Mouse (Mus musculus) small intestine, adult 2 months (tissue): ENCODE results near the gene Ap3m1. TPM values are rescaled to one million over a fixed set of nuclear protein-coding genes. Genes with fewer than 3 reads are reported as not detected.
A peak's percentile ranks its signal among the peaks of the same experiment; 100 is the strongest.
"Not testable (repeated sequence)": the region's sequence is repeated elsewhere in the genome, so short reads cannot be mapped to it uniquely, and the experiment has no call there.

ENCODE experiments used
- H3K27ac ChIP-seq: fragments of 200-500 bp; 2 replicates; pipeline ENCODE4 v1.5.1; 2012; ENCODE audit warnings: low read depth, low read length, control low read depth, inconsistent platforms; ENCODE audit not compliant: insufficient read depth
- H3K27me3 ChIP-seq: fragments of 200-500 bp; 2 replicates; pipeline ENCODE4 v1.6.1; 2012; ENCODE audit warnings: mild to moderate bottlenecking, moderate library complexity, low read length, inconsistent platforms; ENCODE audit not compliant: control insufficient read depth, insufficient read depth
- H3K36me3 ChIP-seq: fragments of 200-500 bp; 2 replicates; pipeline ENCODE4 v1.6.1; 2012; ENCODE audit warnings: mild to moderate bottlenecking, low read length, control low read depth, inconsistent platforms; ENCODE audit not compliant: control insufficient read depth, insufficient read depth
- H3K4me1 ChIP-seq: fragments of 200-500 bp; 2 replicates; pipeline ENCODE4 v1.6.1; 2012; ENCODE audit warnings: low read length, inconsistent platforms, mixed read lengths; ENCODE audit not compliant: control insufficient read depth, insufficient read depth, insufficient read length
- H3K4me3 ChIP-seq: fragments of 200-500 bp; 2 replicates; pipeline ENCODE4 v1.5.1; 2012; ENCODE audit warnings: low read depth, mild to moderate bottlenecking, control low read depth, inconsistent platforms, low read length, moderate library complexity
- CTCF ChIP-seq: fragments of 200-500 bp; IDR thresholded peaks from 2 replicates; pipeline ENCODE4 v1.5.1; 2012; ENCODE audit warnings: low read depth, mild to moderate bottlenecking, control low read depth, inconsistent platforms, low read length, moderate library complexity, mixed read lengths; ENCODE audit not compliant: insufficient replicate concordance, insufficient read length; ENCODE audit errors: extremely low read depth
- POLR2A ChIP-seq: fragments of 200-500 bp; IDR thresholded peaks from 2 replicates; pipeline ENCODE4 v1.6.1; 2012; ENCODE audit warnings: low read depth, mild to moderate bottlenecking, control low read depth, inconsistent platforms, low read length, moderate library complexity
- WGBS: fragments of 180-500 bp; shearing (Covaris S2); methylation state at CpG from one replicate; pipeline ENCODE4 v1.1.7; 2018; 5-methylcytosine and 5-hydroxymethylcytosine counted together
- polyA plus RNA-seq: library from polyadenylated mRNA; depleted of rRNA; stranded (reverse); fragments of >200 nt; gene quantifications from 2 replicates; pipeline ENCODE4 v1.2.3, GENCODE M21; 2012; rRNA removed

The Ap3m1 gene
- polyA plus RNA-seq, result 3.5 and 8.8 TPM in 2 replicates

- Histone ChIP-seq H3K27ac (peak within 1 kb of the TSS; percentile 95), H3K36me3 (no peaks in the 10 kb centered on the region), H3K27me3 (no peaks in the 10 kb centered on the region), H3K4me3 (peak within 1 kb of the TSS; percentile 86), H3K4me1 (peaks cover 3% of the 10 kb centered on the region; the same call in 1 of the 2 replicates)
- under 1% methylated on average over 48 of the region's 48 CpGs for WGBS
- TF ChIP-seq CTCF (no peak), POLR2A (peak; percentile 56)
Measured at GRCm38 (mm10) chr14:21052112-21052780, at the start of gene Ap3m1, which contains the start of gene Adk. TSS of gene Ap3m1 (minus strand) at chr14:21052508. TSS of gene Adk (plus strand) at chr14:21052574.

GRCm38 (mm10) chr14:21101562-21101961 is 49.3 kb upstream of the Ap3m1 start:
- WGBS, result 62% methylated on average over 7 of the region's 7 CpGs
- Histone ChIP-seq H3K27ac (no peak overlapping the region), H3K27me3 (no peaks in the 10 kb centered on the region), H3K4me3 (no peak overlapping the region), H3K4me1 (peaks cover 5% of the 10 kb centered on the region; the same call in 1 of the 2 replicates), H3K36me3 (peaks cover under 1% of the 10 kb centered on the region)
- TF ChIP-seq CTCF, result no peak
- no peak for TF ChIP-seq POLR2A

GRCm38 (mm10) chr14:21100876-21101275 is 48.6 kb upstream of the Ap3m1 start:
- Histone ChIP-seq H3K27ac (no peak overlapping the region), H3K27me3 (no peaks in the 10 kb centered on the region), H3K4me3 (no peak overlapping the region), H3K4me1 (peaks cover 7% of the 10 kb centered on the region; the same call in 1 of the 2 replicates), H3K36me3 (no peaks in the 10 kb centered on the region)
- TF ChIP-seq CTCF (no peak), POLR2A (no peak)
- 78% methylated on average over 2 of the region's 2 CpGs for WGBS

- WGBS, result 73% methylated on average over 7 of the region's 7 CpGs
- no peak overlapping the region for H3K4me3 ChIP-seq
- H3K36me3 ChIP-seq, result no peaks in the 10 kb centered on the region
- H3K27me3 ChIP-seq, result no peaks in the 10 kb centered on the region
- TF ChIP-seq POLR2A, result no peak
- TF ChIP-seq CTCF, result no peak
- H3K4me1 ChIP-seq, result peaks cover 9% of the 10 kb centered on the region
- H3K27ac ChIP-seq, result no peak overlapping the region
Measured at GRCm38 (mm10) chr14:21099371-21099770, 47.1 kb upstream of the Ap3m1 start.

- peaks cover 9% of the 10 kb centered on the region for H3K4me1 ChIP-seq
- 39% methylated on average over 4 of the region's 4 CpGs for WGBS
Measured at GRCm38 (mm10) chr14:21096689-21097088, 44.4 kb upstream of the Ap3m1 start.

GRCm38 (mm10) chr14:21096279-21096678 is 44.0 kb upstream of the Ap3m1 start:
- TF ChIP-seq POLR2A (no peak), CTCF (no peak)
- Histone ChIP-seq H3K27me3 (no peaks in the 10 kb centered on the region), H3K36me3 (peaks cover 4% of the 10 kb centered on the region; the same call in 1 of the 2 replicates), H3K27ac (peak overlapping the region; percentile 87), H3K4me3 (no peak overlapping the region), H3K4me1 (peaks cover 10% of the 10 kb centered on the region)

More at GRCm38 (mm10) chr14:21096689-21097088, 44.4 kb upstream of the Ap3m1 start:
- Histone ChIP-seq H3K36me3 (peaks cover 4% of the 10 kb centered on the region; the same call in 1 of the 2 replicates), H3K4me3 (peak overlapping the region; percentile 29; the same call in 1 of the 2 replicates), H3K27me3 (no peaks in the 10 kb centered on the region), H3K27ac (peak overlapping the region; percentile 90)
- TF ChIP-seq CTCF, result no peak

- not testable (repeated sequence) for H3K36me3 ChIP-seq, H3K27ac ChIP-seq, H3K4me3 ChIP-seq, H3K27me3 ChIP-seq
- H3K4me1 ChIP-seq, result peaks cover 16% of the 10 kb centered on the region
Measured at GRCm38 (mm10) chr14:21094161-21094560, 41.9 kb upstream of the Ap3m1 start.
